Mouse (Mus musculus) heart, embryonic 15.5 days (tissue): Measurements from ENCODE around the gene Wdr46. TPM values are rescaled to one million over a fixed set of nuclear protein-coding genes. Genes with fewer than 3 reads are reported as not detected.

Experiments
- ATAC-seq: fragments of 200-750 bp; cut with Nextera tagmentation; replicated peaks from 2 replicates; pipeline ENCODE4 v1.8.0; 2017; ENCODE audit warnings: low read depth, moderate TSS enrichment; ENCODE audit not compliant: insufficient number of reproducible peaks, insufficient read depth, low FRiP score
- H3K27ac ChIP-seq: fragments of 300-500 bp; sonication (generic); 2 replicates; pipeline ENCODE4 v1.5.1; 2015; ENCODE audit warnings: mild to moderate bottlenecking, inconsistent platforms
- H3K27me3 ChIP-seq: fragments of 300-500 bp; sonication (generic); 2 replicates; pipeline ENCODE4 v1.6.1; 2015; ENCODE audit warnings: inconsistent platforms
- H3K36me3 ChIP-seq: fragments of 300-500 bp; sonication (generic); 2 replicates; pipeline ENCODE4 v1.6.1; 2015; ENCODE audit warnings: mild to moderate bottlenecking, inconsistent platforms
- H3K4me1 ChIP-seq: fragments of 300-500 bp; sonication (generic); replicated peaks from 2 replicates; pipeline ENCODE4 v1.6.1; 2015; ENCODE audit warnings: inconsistent platforms
- H3K4me2 ChIP-seq: fragments of 300-500 bp; sonication (generic); 2 replicates; pipeline ENCODE4 v1.6.1; 2015; ENCODE audit warnings: inconsistent platforms, mild to moderate bottlenecking, moderate library complexity
- H3K4me3 ChIP-seq: fragments of 300-500 bp; sonication (generic); 2 replicates; pipeline ENCODE4 v1.5.1; 2015; ENCODE audit warnings: mild to moderate bottlenecking, inconsistent platforms
- H3K9ac ChIP-seq: fragments of 300-500 bp; sonication (generic); 2 replicates; pipeline ENCODE4 v1.6.1; 2015; ENCODE audit warnings: mild to moderate bottlenecking, inconsistent platforms
- H3K9me3 ChIP-seq: fragments of 300-500 bp; sonication (generic); replicated peaks from 2 replicates; pipeline ENCODE4 v1.6.1; 2016; ENCODE audit warnings: inconsistent platforms
- WGBS: fragments of 180-500 bp; shearing (Covaris S2); methylation state at CpG from one replicate; pipeline ENCODE4 v1.1.7; 2015; ENCODE audit warnings: mixed read lengths; 5-methylcytosine and 5-hydroxymethylcytosine counted together
- polyA plus RNA-seq: library from polyadenylated mRNA; unstranded; fragments of >200 nt; fragmentation: Nextera tagmentation; extraction: Ambion mirVana; gene quantifications from 2 replicates; pipeline ENCODE4 v1.2.1, GENCODE M21; 2015

The Wdr46 gene
- polyA plus RNA-seq, 1 experiment from 2014 or later, result 16.3 TPM

DNA sequence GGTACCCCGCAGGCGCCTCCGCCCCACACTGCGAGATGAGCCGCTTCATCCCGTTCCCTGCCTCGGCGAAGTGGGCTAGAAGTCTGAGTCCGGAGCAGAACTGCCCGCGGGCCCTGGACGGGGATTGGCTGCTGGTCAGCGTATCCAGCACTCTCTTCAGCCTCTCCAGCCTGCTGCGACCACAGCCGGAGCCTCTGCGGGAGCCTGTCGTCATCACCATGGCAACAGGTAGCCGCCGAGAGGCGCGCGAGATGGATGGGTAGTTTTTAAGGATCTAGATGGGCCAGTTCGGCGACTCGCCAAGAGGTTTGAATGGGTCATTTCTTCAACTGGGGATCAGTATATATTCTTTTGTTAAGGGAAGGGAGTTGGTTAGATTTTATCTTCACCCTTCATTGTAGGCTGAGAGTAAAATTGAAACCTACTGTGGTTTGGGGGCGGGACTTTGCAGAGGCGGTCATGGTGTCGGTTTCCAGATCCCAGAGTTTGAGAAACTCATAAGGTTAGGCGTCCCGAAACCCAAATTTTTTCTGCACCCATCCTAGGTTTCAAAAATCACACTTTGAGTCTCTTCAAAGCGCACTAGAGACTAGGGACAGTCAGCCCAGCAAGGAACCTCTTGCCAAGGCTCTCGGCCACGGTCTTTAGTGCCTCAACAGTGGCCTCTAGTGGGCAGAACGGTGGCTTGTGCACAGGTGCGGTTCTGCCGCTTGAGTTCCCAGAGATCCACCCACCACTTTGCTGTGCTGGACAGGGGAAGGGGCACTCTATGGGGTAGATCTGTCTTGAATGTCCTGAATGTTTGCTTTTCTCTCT, 20.0 kb upstream of the Wdr46 start:
- H3K9ac ChIP-seq, result peak overlapping the region; percentile 82
- no peaks in the 10 kb centered on the region for H3K27me3 ChIP-seq
- peak overlapping the region; percentile 86 for H3K27ac ChIP-seq
- no peaks in the 10 kb centered on the region for H3K9me3 ChIP-seq
- ATAC-seq, result no peak; the same call in 1 of the 2 replicates
- under 1% methylated on average over 36 of the region's 36 CpGs for WGBS
- H3K36me3 ChIP-seq, result no peaks in the 10 kb centered on the region
- peak overlapping the region; percentile 72 for H3K4me3 ChIP-seq
- H3K4me2 ChIP-seq, result peak overlapping the region; percentile 98
- peaks cover 33% of the 10 kb centered on the region for H3K4me1 ChIP-seq

DNA sequence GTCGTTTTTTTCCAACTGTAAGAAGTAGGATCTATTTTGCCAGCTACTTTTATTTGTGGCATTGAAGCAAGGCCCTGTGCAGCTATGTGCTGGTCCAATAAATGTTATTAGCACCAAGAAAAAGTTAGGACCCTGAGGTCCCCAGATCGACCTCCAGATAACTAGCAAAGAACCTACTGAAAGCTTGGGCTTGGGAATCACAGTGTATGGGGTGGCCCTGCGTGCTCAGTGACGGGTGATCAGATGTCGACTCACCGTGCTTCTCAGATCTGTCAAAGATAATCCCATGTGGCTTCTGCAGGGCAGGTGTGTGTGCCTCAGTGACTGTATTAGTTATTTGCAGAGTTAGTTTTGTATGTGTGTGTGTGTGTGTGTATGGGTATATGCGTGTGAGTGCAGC, 19.1 kb upstream of the Wdr46 start:
- Histone ChIP-seq H3K4me3 (peak overlapping the region; percentile 72; the same call in 1 of the 2 replicates), H3K36me3 (peaks cover 3% of the 10 kb centered on the region; the same call in 1 of the 2 replicates), H3K27me3 (no peaks in the 10 kb centered on the region), H3K9ac (no peak overlapping the region), H3K27ac (no peak overlapping the region), H3K4me2 (peak overlapping the region; percentile 98), H3K9me3 (no peaks in the 10 kb centered on the region), H3K4me1 (peaks cover 32% of the 10 kb centered on the region)
- 80% methylated on average over 7 of the region's 7 CpGs for WGBS
- no peak for ATAC-seq

DNA sequence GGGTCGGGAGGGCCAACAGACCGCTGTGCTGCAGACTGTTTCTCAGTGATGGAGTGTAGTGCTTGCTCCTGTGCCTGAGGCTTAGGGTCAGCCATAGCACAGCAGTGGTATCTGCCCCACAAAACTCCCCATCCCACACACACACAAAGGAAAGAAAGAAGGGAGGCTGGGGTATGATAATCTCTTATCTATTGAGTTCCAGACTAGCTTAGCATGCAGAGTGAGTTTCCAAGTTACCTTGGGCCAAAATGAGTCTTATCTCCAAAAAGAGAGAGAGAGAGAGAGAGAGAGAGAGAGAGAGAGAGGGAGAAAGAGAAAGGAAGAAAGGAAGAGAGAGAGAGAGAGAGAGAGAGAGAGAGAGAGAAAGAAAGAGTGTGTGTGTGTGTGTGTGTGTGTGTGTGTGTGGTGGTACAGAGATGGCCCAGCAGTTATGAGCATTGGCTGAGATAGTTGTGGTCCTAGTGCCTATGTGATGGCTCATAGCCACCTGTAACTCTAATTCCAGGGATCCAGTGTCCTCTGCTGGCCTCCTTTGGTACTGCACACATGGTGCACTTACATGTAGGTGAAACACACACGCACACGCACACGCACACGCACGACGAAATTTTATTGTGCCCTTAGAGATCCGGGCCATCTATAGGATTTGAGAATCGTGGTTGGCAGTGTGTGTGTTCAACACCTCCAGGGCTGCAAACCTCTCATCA, 15.7 kb upstream of the Wdr46 start:
- no peak overlapping the region for H3K9ac ChIP-seq
- H3K27ac ChIP-seq, result no peak overlapping the region
- no peak overlapping the region for H3K4me2 ChIP-seq
- no peak overlapping the region for H3K4me3 ChIP-seq
- peaks cover 25% of the 10 kb centered on the region for H3K4me1 ChIP-seq
- WGBS, result 77% methylated on average over 10 of the region's 10 CpGs
- H3K27me3 ChIP-seq, result no peaks in the 10 kb centered on the region
- H3K9me3 ChIP-seq, result no peaks in the 10 kb centered on the region
- no peak for ATAC-seq
- H3K36me3 ChIP-seq, result peaks cover 5% of the 10 kb centered on the region; the same call in 1 of the 2 replicates

DNA sequence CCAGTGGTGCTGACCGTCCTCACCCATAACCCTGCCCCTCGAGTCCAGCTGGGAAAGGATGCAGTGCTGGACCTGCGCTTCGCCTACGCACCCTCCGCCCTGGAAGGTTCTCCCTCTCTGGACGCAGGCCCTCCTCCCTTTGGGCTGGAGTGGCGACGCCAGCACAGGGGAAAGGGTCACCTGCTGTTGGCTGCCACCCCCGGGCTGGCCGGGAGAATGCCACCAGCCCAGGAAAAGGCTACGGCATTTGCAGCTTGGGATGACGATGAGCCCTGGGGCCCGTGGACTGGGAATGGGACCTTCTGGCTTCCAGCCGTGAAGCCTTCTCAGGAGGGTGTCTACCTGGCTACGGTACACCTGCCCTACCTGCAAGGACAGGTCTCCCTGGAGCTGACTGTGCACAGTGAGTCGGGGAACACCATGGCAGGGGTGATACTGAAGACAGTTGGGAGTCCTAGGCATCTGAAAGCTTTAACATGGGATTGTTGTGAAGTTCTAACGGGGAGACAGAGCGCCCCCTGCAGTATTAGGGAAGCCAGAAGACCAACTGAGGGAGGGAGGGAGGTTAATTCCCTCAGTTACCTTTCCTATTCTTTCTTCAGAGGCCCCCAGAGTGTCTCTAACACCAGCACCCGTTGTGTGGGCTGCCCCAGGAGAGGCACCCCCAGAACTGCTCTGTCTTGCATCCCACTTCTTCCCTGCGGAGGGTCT, 14.9 kb upstream of the Wdr46 start:
- Histone ChIP-seq H3K4me3 (no peak overlapping the region), H3K9me3 (no peaks in the 10 kb centered on the region), H3K27ac (no peak overlapping the region), H3K36me3 (peaks cover 5% of the 10 kb centered on the region; the same call in 1 of the 2 replicates), H3K4me1 (peaks cover 22% of the 10 kb centered on the region), H3K4me2 (no peak overlapping the region), H3K27me3 (no peaks in the 10 kb centered on the region), H3K9ac (no peak overlapping the region)
- no peak for ATAC-seq
- WGBS, result 82% methylated on average over 21 of the region's 21 CpGs

- Histone ChIP-seq H3K36me3 (peaks cover 5% of the 10 kb centered on the region; the same call in 1 of the 2 replicates), H3K4me1 (peaks cover 26% of the 10 kb centered on the region), H3K4me3 (no peak overlapping the region), H3K9ac (no peak overlapping the region), H3K9me3 (no peaks in the 10 kb centered on the region), H3K4me2 (no peak overlapping the region), H3K27ac (no peak overlapping the region), H3K27me3 (no peaks in the 10 kb centered on the region)
- WGBS, result 74% methylated on average over 17 of the region's 17 CpGs
- no peak for ATAC-seq
These were observed 14.1 kb upstream of the Wdr46 start for GRCm38 (mm10) chr17:33926207-33926932.

- H3K36me3 ChIP-seq, result peaks cover 19% of the 10 kb centered on the region
- WGBS, result 51% methylated on average over 21 of the region's 21 CpGs
- peaks cover 26% of the 10 kb centered on the region for H3K4me1 ChIP-seq
- peak overlapping the region; percentile 87 for H3K9ac ChIP-seq
- no peak for ATAC-seq
- peak overlapping the region; percentile 99; the same call in 1 of the 2 replicates for H3K27ac ChIP-seq
- peak overlapping the region; percentile 87 for H3K4me2 ChIP-seq
- no peaks in the 10 kb centered on the region for H3K9me3 ChIP-seq
- H3K4me3 ChIP-seq, result peak overlapping the region; percentile 77
- H3K27me3 ChIP-seq, result no peaks in the 10 kb centered on the region
These were observed 12.1 kb upstream of the Wdr46 start for GRCm38 (mm10) chr17:33928251-33928947.

DNA sequence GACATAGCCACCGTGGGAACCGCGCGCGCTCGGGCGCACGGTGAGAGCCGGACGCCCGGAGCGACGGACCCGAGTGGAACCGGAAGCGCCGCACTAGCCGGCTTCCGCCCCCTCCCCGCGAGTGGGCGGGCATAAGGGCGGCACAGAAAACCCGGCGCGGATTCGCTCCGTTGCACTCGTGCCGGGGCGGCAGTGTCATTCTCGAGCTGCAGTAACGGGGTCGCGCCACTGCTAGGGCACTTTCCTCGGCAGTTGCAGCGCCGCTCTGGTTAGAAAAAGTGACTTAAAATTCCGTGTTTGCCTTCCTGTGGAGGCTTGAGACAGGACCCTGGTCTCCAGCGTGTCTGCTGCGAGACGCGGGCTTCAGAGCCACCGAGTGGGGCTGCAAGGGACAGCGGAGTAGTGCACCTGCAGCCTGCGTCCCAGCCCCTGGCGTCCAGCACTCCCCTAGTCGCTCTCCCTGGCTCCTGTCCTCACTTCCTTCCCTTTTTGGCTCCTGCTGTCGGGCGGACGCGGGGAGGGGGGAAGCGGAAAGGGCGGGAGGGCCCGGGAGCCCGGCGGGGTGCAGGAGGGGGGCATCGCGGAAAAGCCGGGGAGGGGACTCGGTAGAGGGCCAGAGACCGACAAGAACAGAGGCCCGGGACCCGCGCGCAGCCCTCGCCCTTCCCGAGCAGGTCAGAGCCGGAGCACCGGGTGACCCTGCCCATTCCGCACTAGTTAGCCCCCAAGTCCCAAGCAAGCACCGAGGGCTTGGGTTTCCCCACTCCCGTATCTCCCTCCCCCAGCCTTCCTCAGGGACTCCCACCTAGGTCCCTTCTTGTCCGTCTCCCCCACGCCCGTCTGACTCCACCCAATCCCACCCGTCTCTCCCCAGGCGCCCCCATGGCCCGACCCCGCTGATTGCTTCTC, 10.8 kb upstream of the Wdr46 start, which contains the start of gene Rgl2:
Gene Rgl2, plus strand, starts transcription at position 173 of the 909 bp plus-strand sequence.
- H3K36me3 ChIP-seq, result peaks cover 28% of the 10 kb centered on the region
- peak within 1 kb of the TSS; percentile 87 for H3K9ac ChIP-seq
- WGBS, result under 1% methylated on average over 73 of the region's 80 CpGs
- peaks cover 26% of the 10 kb centered on the region for H3K4me1 ChIP-seq
- peak within 1 kb of the TSS; percentile 77 for H3K4me3 ChIP-seq
- H3K27me3 ChIP-seq, result no peaks in the 10 kb centered on the region
- peak within 1 kb of the TSS; percentile 99 for H3K27ac ChIP-seq
- H3K4me2 ChIP-seq, result peak within 1 kb of the TSS; percentile 87
- ATAC-seq, result peak; percentile 85
- H3K9me3 ChIP-seq, result no peaks in the 10 kb centered on the region

GRCm38 (mm10) chr17:33930280-33931158, 9.9 kb upstream of the Wdr46 start:
- no peak for ATAC-seq
- whole genome bisulfite sequencing, result under 1% methylated on average over 44 of the region's 45 CpGs
- Histone ChIP-seq H3K9ac (peak overlapping the region; percentile 87), H3K4me1 (peaks cover 26% of the 10 kb centered on the region), H3K27me3 (no peaks in the 10 kb centered on the region), H3K36me3 (peaks cover 29% of the 10 kb centered on the region), H3K9me3 (no peaks in the 10 kb centered on the region), H3K4me2 (peak overlapping the region; percentile 87), H3K4me3 (peak overlapping the region; percentile 77), H3K27ac (peak overlapping the region; percentile 99)
